Mouse (Mus musculus): ENCODE results near the gene Fcho2. TPM values are rescaled to one million over a fixed set of nuclear protein-coding genes. Genes with fewer than 3 reads are reported as not detected.

Fcho2 gene
- total RNA-seq, 4 experiments from 2014 or later = 33.0 to 43.3 (median 36.7) TPM

DNA sequence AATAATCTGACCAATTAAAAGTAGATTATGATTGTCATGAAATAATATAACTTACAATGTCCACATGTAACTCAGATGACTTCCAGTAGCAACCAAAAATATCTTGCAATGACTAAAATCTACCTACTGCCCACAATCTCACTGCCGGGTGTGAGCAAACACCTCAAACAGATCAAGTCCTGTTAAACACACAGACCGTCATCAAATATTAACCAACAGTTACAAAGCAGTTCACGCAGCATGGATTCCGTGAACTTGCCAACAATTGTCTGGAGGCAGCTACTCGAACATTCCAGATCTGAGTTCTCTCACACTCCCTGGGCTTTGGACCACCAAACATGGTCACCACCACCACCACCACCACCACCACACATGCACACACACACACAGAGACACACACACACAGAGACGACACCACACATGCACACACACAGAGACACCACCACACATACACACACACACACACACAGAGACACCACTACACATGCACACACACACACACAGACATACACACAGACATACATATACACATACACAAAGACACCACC lies 99.7 kb downstream of the Fcho2 start:
- no peak for DNase-seq (ENCODE audit: low spot score in 2 of 2)

DNA sequence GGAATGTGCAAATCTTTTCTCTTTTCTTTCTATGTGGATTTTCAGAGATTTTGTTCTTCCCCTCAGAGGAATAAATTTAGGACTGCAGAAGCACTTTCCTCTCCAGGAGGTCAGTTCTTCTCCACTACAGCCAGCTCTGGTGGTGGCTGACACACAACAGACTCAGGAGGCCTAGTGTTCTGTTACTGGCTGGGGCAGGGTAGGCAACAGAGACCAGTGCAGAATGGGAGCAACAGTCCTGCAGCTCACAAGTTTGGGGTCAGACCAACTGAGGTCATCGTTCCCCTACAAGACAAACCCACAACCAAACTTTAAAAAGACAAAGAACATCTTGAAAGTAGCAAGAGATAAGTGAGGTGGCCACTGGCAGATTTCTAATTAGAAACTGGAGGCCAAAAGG lies 104.6 kb downstream of the Fcho2 start:
- no peak for DNase-seq (ENCODE audit: low spot score in 2 of 2)

DNA sequence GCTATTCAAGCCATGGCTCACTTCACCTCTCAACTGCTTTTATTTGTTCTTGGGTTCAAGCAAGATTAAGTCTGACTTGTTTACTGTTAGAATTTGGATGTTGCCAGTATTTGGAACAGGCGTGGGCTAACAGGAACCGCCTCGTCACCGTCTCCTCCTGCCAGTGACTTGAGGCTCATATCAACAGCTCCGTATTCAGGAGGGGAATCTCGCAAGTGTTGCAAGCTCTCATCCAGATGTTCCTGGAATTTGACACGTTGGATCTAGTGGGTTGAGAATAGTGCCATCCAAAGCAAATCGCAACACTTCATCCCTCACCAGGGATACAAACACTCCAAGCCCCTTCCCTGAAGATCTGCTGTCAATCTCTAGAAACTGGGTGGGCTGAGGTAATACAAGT lies 105.0 kb downstream of the Fcho2 start:
- no peak for DNase-seq (ENCODE audit: low spot score in 2 of 2)

DNA sequence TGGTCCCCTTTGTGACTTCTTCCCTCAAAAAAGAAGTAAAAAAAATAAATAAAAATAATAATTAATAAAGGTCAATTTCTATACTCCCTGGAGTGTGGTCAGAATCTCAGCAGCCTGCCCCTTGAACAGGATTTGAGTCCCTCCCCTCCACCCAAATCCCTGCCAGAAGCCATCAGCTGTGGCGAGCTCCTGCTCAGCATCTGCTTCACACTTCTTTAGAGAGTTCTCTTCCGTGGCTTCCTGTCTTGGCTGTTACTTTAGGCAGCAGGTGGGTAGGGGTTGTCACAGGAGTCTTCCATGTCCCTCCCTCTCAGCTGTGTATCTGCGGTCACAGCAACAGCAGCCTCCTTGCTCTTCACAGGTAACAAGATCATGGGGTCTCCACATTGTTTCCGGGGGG lies 109.7 kb downstream of the Fcho2 start:
- DNase-seq (ENCODE audit: low spot score in 2 of 2) = no peak

DNA sequence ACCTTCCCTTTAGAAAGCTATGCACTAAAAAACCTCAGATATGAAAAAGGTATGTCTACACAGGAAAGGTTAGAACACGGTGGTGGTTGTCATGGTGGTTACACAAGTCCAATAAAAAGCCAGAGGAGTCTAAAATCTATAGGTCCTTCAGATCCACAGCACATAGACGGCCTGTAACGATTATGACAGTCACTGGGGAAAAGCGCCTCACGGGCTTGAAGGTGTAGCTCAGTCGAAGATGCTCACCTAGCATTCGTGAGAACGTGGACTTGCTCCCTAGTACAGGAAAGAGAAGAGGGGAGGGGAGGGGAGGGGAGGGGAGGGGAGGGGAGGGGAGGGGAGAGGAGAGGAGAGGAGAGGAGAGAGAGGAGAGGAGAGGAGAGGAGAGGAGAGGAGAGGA lies 111.5 kb downstream of the Fcho2 start:
- DNase-seq (ENCODE audit: low spot score in 2 of 2) = no peak

DNA sequence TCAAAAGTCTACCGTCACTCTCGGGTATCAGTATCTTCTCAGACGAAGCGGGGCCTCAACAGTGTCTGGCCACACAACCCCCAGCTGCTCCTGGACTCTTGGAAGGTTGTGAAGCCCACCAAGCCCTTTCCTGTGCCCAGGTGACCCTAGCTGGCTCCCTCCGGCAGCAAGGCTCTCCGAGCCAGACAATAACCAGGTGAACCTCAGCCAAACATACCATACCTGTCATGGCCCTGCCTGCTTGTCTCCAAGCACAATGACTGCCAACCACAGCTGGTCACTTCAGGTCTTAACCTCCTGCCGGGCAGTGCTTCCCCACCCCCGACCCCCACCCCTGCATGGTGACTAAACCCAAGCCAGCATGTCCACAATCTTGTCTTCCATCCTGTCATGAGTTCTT lies 112.9 kb downstream of the Fcho2 start:
- no peak for DNase-seq (ENCODE audit: low spot score in 2 of 2)

DNA sequence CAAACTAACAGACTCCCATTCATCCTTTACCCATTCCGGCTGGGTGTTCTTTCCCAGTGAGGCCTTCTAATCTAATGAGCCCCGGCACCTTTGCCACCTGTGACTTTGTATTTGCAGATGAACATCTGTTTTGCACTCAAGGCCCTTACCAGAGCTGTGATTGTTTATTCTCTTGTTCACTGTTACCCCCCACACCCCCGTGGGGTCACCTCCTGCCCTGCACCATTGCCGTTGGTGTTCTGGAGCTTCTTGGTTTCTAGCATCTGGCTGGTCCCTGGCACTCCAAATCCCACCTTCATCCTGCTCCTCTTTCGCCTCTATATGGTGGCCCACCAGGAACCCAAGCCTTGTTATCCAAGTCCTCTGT lies 114.0 kb downstream of the Fcho2 start:
- no peak for DNase-seq (ENCODE audit: low spot score in 2 of 2)

DNA sequence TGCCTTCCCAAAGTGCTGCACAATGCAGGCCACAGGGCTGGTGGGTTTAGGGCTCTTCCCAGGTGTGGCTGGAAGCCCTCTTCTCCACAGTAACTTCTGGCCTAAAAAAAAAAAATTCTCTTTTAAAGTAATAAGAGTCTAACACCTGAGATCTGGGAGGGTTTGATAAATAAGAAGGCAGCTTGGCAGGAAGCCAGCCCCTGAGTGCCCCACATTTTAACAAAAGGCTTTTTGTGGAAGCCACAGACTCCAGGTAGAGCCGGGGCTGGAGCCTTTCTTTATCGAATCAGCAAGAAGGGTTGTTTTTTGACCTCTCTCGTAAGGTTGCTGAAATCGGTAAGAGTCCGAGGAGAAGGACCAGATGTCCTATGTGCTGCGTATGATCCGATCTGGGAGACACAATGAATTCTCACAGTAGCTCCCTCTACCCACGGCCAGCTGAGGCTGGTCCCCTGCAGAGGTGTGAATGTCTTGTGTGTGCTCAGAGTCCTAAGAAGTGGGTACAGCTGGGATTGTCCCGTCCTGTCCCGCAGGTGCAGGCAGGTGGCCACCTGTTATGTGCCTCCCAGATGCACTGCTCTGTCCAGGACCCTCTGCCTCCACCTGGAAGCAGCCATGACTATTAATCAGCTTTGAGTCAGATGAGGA lies 114.5 kb downstream of the Fcho2 start:
- no peak for DNase-seq (ENCODE audit: low spot score in 2 of 2)

DNA sequence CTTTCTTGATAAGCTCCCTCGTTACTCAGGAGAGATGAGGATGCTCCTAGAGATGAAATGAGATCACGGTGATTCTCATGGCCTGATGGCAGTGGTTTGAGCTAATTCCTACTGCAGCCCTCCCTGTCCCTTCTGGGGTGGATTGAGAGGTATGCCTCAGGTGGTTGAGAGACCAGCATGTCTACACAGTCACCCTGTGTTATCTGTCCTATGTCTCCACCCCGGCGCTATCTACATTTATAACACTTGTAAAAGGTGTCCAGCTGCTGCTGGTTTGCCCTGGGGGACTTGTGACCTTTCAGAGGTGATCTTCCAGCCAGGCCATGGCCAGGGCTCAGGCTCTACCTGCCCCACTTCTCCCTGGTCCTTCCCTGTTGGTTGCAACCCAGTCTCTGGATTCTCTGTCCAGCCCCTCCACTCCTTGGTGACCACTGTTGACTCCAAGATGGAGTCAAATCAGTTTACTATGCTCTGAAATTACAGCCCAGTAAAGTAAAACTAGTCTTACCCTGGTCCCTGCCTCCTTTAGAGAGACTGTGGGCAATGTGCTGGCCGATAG lies 115.2 kb downstream of the Fcho2 start:
- no peak for DNase-seq (ENCODE audit: low spot score in 2 of 2)

DNA sequence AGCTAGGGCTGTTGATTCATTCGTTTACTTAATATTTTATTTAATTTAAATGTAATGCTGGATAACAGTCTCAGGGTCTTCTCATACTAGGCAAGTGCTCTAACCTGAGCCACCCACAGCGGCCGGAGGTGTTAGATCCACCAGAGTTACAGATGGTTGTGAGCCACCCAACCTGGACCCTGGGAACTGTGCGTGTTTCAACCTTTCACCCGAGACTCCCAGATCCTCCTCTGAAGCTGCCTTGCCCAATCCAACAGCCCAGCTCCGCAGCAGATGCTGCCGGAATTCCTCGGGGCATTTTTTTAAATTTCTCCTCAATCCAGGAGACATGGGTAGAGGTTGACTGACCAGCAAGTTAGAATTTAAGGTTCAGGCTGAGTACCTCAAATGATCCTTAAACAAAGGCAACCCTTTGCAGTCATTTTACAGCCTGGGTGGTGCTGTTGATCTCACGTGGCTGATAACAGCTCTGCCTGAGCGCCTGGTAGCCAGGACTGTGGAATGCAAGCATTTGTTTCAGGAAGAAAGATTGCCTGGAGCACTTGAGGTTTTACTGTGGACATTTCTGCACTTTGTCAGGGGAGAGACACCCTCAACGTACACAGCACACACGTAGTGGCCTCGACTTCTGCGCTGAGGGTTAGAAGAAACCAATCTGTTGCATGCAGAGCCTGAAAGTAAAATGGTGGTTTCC lies 116.1 kb downstream of the Fcho2 start:
- DNase-seq (ENCODE audit: low spot score in 2 of 2) = no peak

DNA sequence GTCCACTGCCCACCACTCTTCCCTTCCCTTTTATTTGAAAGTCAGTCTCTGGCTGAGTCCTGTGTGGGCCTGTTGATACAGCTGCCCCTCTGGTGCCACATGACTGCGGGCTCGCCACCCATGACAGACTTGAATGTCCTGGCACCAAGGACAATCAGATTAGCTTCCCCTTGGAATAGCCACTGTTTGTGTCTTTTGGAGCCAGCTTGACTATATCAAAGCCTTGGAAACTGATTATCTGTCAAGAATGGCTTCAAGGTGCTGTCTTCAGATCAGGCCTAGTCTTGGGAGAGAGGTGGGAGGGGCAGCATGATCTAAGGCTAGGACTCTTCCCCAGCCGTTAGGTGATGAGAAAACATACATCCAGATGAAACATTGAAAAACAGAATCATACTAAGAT lies 118.5 kb downstream of the Fcho2 start:
- no peak for DNase-seq (ENCODE audit: low spot score in 2 of 2)

DNA sequence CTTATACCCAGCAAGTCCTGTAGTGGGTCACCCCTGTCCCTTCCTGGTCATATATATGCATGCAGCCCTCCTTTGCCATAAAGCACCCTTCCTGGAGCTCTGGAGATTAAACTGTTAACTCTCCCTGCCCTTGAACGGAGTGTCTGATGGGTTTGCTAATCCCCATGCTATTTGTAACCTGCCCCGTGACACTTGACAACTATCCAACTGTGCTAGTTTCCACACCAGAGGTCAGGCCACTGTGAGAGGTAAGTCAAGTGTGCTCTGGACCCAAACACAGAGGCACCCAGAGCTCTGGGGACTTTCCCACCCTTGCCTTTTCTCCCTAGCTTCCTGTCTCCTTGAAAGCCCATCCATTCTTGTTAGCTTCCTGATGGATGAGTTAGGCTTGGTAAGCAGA lies 119.7 kb downstream of the Fcho2 start:
- DNase-seq (ENCODE audit: low spot score in 2 of 2) = no peak

DNA sequence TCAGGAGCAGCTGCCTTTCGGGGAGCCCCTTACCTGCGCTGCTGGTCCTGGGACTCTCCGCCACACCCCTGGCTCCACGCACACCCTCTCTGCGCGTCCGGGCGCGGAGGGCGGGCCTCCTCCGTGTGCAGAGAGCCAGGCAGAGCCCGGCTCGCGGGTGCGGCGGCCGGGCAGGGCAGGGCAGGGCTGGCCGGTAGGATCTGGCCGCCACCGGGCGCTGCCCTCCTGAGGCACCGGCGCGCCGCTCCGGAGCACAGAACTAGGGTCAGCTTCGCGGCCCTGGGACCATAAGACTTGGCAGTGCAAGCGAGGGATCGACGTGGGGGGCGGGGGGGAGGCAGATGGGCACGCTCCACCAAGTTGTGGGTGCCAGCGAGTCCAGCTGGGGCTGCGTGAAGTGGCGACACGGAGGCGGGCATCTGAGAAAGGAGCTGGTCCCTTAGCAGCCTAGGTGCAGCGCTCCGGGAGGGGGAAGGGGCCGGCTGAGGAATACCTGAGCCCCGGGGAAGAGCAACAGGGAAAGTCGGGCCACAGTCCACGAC lies 120.4 kb downstream of the Fcho2 start, which contains the start of gene Tmem171:
Gene Tmem171, minus strand, starts transcription at position 62 of the 542 bp plus-strand sequence.
- no peak for DNase-seq (ENCODE audit: low spot score in 2 of 2)

DNA sequence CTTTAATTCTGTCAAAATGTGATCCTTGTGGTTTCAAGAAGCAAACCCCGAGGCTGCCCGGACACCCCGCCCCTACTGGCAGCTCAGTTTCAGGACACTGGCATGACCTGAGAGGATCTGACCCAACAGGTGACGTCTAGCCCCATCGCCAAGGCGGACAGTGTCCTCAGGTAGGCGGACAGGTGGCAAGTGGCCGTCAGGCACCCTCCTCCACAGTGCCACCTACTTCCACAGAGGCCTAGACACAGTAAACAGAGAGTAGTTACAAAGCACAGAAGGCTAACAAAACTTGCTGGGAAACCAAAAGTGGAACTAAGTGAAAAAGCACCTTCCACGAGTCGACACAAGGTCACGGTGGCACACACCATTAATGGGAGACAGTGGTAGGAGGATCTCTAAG lies 121.9 kb downstream of the Fcho2 start:
- no peak for DNase-seq (ENCODE audit: low spot score in 2 of 2)

DNA sequence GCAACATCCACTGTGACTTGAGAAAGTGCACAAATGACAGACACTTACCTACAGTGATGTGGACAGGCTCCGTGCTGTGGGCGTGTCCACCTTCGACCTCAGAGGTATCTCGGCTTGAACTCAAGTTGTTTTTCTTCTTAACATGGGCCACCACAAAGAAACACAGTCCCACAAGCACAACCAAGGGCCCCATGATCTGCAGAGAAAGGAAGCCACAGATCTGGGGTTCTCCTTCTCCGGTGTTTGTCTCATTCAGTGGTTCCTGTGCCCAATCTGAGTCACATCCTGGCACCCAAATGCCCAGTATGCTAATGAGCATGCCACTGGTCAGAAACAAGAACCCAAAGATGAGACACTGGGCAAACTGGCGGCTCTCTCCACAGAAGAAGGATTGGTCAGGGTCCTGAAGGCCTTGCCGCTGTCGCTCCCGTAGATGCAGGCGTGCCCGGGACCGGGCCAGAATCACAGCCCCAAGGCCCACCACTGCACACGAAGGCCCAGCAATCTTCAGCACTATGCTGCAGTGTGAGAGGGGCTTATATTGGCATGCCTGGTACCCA lies 123.2 kb downstream of the Fcho2 start:
- DNase-seq (ENCODE audit: low spot score in 2 of 2) = no peak

DNA sequence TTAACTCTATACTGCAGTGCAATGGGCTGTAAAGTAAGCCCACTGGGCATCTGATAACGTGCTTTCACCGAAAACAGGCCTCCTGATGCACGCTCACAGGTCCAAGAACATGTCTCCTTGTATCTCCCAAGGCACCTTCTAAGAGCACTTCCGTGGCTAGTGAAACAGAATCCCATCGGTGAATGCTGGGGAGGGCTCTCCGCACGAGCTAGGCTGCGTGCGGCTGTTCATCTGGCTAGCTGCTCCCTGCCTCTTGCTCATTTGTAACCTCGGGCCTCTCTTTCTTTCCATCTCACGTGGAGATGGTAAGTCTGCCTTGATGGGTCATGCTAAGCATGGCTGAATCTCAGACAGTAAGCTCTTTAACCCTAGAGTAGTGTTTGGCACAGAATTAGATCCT lies 124.4 kb downstream of the Fcho2 start:
- DNase-seq (ENCODE audit: low spot score in 2 of 2) = no peak

DNA sequence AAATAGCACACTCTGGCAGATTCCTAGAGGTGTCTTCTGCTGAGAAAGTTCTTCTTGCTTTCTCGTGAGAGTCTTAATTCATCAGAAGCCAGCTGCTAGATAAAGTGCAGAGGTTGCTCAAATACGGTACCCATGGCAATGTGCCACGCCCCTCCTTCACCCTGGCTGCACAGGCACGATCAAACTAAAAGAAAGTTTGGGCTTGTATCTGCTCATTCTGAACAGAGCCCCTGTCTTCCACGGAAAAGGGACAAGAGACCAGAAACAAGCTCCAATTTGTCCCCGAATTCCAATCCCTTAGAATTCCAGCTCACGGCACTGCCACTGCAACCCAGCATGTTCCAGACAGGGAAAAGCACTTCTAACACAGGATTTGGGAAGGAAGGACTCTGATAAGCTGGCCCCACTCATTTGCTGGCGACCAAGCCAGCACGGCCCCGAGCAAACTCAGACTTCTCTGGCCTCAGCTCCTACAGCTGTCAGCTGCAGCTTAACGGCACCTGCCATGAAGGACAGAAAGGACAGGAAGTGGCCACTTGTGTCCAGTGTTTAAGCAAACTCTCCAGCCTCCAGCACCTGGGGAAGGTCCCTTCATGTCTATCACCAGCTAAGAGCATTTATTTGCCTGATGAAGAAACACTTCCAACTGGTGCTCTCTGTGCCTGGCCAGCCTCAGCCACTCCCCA lies 125.5 kb downstream of the Fcho2 start:
- DNase-seq (ENCODE audit: low spot score in 2 of 2) = no peak

DNA sequence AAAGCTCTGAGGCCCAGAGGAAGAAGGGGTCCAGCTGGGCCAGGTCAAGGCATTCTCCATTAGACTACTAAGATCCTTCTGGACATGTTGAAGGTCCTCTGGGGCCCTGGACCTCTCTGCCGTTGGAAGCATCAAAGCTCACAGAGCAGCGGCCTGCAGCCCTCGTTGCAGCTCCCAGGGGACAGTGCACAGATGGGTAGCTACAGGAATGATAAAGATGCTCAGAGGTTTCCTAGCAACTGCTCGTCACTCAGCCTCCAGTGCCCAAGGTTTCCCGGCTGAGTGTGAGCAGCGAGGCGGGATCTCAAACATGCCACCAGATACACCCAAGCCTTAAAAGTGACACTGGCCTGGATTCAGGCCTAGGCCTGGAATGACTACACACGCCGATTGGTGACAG lies 127.3 kb downstream of the Fcho2 start:
- peak in 1 of 2 experiments; percentile 32 for DNase-seq (ENCODE audit: low spot score in 2 of 2)

DNA sequence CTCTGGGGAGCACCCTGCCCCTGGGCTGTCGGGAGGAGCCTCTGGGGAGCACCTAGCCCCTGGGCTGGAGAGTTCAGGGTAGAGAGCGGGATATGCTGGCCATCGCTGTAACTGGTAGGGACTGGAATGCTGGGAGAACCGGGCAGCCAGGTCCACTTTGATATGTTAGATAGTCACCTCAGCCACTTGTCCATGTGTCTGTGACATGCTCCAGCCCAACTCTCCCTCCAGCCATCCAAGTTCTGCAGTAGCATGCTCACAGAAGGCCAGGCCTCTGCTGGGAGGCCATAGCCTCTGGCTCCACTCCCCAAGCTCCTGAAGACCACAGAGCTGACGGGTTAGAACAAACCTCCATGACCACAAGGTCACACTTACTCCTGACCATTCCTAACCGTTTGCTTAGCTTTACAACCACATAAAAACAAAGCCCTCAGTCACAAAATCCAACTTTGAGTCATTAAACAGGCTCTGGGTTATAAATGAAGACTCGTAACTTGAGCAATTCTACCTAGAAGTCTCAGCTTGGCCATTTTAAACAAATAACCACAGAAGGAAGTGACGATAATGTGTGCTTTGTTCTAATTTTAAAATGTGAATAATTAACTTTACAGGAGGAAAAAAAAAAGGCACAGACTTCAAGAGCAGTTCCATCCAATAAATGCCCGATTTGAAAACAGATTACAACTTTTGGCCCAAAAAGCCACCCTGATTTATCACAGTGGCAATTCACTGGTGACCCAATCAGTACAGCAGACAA lies 130.9 kb downstream of the Fcho2 start:
- no peak for DNase-seq (ENCODE audit: low spot score in 2 of 2)

DNA sequence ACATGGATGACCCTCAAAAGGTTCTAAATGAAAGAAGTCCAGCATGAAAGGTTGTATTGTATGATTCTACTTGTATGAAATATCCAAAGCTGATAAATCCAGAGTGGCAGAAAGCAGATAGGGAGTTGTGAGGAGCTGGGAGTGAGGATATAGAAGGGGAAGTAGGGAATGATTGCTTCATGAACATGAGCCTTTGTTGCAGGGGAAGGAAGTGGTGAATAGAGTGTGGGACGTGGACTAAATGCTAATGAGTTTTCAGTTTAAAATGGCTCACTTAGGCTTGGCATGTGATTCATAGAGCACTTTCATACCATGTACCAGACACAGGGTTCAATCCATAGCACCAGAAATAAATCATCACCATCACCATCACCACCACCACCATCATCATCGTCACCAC lies 131.8 kb downstream of the Fcho2 start:
- no peak for DNase-seq (ENCODE audit: low spot score in 2 of 2)
